Mouse (Mus musculus): Measurements from ENCODE around the gene Fstl3. TPM values are rescaled to one million over a fixed set of nuclear protein-coding genes. Genes with fewer than 3 reads are reported as not detected.

The Fstl3 gene
- polyA plus RNA-seq, 1 experiment from 2014 or later, result 2.8 TPM

DNA sequence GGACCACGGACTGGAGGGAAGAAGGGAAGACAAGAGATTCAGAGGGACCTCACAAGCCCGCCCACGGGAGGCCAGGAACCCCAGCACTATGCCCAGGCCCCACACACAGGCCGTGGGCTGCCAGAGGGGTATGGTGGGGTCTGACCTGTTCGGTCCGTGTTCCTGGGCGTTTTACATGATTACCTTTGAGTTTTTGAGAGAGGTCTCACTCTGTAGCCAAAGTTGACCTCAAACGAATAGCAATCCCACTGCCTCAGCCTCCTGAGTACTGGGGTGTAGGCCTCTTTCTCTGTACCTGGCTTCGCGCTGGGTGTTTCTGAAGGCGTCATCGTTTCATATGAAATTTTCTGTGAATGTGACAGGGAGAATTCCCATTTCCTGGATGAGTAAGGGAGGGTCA lies 44.7 kb downstream of the Fstl3 start:
- H3K36me3 ChIP-seq, result peaks cover 47% of the 10 kb centered on the region
- H3K9me3 ChIP-seq, result no peaks in the 10 kb centered on the region
- no peak for ATAC-seq (ENCODE audit: low read depth)
- peaks cover 22% of the 10 kb centered on the region; the same call in 1 of the 2 replicates for H3K4me1 ChIP-seq (replicated peaks)
- WGBS, result 91% methylated on average over 12 of the region's 12 CpGs
- no peak overlapping the region for H3K4me3 ChIP-seq
- H3K9ac ChIP-seq, result no peak overlapping the region
- H3K4me2 ChIP-seq, result no peak overlapping the region
- H3K27me3 ChIP-seq, result no peaks in the 10 kb centered on the region
- H3K27ac ChIP-seq (replicated peaks), result 0 out of 2 replicates have a peak overlapping the region, but pooled peaks have one; percentile 59

DNA sequence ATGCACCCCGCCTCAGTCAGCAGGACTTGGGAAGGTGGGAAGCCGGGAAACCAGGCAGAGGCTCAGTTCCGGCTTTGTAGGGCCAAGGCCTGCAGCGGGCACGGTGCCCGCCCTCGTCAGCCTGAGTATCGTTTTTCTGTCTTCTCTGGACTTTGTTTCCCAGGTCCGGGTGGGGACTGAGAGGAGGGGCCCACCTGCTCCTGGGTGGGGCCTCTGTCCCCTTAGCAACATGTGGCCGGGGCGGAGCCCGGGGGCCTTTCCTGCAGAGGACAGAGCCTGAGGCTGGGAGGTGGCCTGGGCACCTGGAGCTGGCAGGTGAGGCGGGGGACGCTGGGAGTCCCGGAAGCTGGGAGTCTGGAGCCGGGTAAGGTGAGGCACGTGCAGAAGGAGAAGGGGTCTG lies 45.3 kb downstream of the Fstl3 start:
- no peak overlapping the region for H3K4me2 ChIP-seq
- H3K4me1 ChIP-seq (replicated peaks), result peaks cover 22% of the 10 kb centered on the region; the same call in 1 of the 2 replicates
- H3K27me3 ChIP-seq, result no peaks in the 10 kb centered on the region
- WGBS, result 41% methylated on average over 17 of the region's 17 CpGs
- no peak for ATAC-seq (ENCODE audit: low read depth)
- H3K36me3 ChIP-seq, result peaks cover 41% of the 10 kb centered on the region
- H3K9me3 ChIP-seq, result no peaks in the 10 kb centered on the region
- 0 out of 2 replicates have a peak overlapping the region, but pooled peaks have one; percentile 22 for H3K9ac ChIP-seq
- peak overlapping the region; percentile 59 for H3K27ac ChIP-seq (replicated peaks)
- no peak overlapping the region for H3K4me3 ChIP-seq

DNA sequence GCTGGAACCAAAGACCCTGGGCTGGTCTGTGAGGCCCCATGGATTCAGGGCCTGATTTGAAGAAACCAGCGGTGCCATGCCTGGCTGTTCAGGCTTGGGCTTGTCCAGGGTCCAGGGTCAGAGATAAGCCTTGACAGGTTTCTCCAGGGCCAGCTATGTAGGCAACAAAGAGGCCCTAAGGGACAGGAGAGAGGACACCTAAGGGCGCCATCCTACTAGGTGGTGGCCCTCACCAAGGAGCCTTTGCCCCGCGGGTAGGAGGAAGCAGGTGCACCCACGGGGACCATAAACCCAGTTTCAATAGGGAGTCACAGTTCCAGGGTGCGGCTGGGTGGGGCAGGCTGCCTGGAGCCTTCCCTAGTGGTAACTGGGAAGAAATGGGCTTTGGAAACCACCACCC lies 45.9 kb downstream of the Fstl3 start:
- H3K4me1 ChIP-seq (replicated peaks), result peaks cover 20% of the 10 kb centered on the region; the same call in 1 of the 2 replicates
- peak overlapping the region; percentile 59; the same call in 1 of the 2 replicates for H3K27ac ChIP-seq (replicated peaks)
- no peaks in the 10 kb centered on the region for H3K9me3 ChIP-seq
- H3K27me3 ChIP-seq, result no peaks in the 10 kb centered on the region
- no peak for ATAC-seq (ENCODE audit: low read depth)
- H3K36me3 ChIP-seq, result peaks cover 36% of the 10 kb centered on the region
- WGBS, result 61% methylated on average over 6 of the region's 6 CpGs
- no peak overlapping the region for H3K4me3 ChIP-seq
- H3K4me2 ChIP-seq, result no peak overlapping the region
- no peak overlapping the region for H3K9ac ChIP-seq

DNA sequence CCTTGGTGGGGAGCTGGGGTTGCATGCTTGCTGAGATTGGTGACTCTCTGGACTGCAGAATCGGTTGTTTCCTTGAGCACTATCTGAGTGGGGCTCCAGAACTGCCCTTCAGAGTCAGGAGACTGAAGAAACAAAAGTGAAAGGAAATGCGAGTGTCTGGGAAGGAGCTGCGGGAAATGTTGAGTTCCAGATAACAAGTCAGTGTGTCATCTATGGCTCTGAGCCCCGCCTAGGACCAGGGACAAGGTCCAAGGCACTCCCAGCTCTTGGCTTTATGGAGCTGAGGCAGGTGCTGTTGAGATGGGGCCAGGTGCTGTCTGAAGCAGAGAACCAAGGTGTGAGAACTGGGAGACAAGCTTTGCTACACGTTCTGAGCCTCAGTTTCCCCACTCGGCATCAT lies 47.3 kb downstream of the Fstl3 start:
- 76% methylated on average over 6 of the region's 6 CpGs for WGBS
- Histone ChIP-seq H3K27ac (replicated peaks) (0 out of 2 replicates have a peak overlapping the region, but pooled peaks have one; percentile 40), H3K4me3 (no peak overlapping the region), H3K9me3 (no peaks in the 10 kb centered on the region), H3K4me2 (no peak overlapping the region), H3K27me3 (no peaks in the 10 kb centered on the region), H3K9ac (no peak overlapping the region), H3K4me1 (replicated peaks) (peaks cover 14% of the 10 kb centered on the region; the same call in 1 of the 2 replicates), H3K36me3 (peaks cover 22% of the 10 kb centered on the region)
- ATAC-seq (ENCODE audit: low read depth), result no peak

DNA sequence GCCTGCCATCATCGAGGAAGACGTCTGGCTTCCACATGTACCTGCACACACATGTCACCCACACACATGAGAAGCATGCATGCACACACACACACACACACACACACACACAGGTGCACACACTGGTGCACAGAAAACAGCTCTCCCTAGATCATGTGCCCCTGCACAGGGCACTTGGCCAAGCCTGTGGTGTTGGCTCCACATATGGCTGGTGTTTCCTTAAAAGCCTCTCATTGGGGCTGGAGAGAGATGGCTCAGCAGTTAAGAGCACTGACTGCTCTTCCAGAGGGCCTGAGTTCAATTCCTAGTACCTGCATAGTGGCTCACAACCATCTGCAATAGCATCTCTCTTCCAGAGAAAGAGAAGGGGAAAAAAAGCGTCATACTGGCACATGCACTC lies 54.5 kb downstream of the Fstl3 start:
- no peaks in the 10 kb centered on the region for H3K36me3 ChIP-seq
- ATAC-seq (ENCODE audit: low read depth), result no peak
- WGBS, result 87% methylated on average over 3 of the region's 3 CpGs
- no peaks in the 10 kb centered on the region for H3K4me1 ChIP-seq (replicated peaks)
- H3K4me3 ChIP-seq, result no peak overlapping the region
- H3K9ac ChIP-seq, result no peak overlapping the region
- no peak overlapping the region for H3K27ac ChIP-seq (replicated peaks)
- H3K4me2 ChIP-seq, result no peak overlapping the region
- H3K27me3 ChIP-seq, result no peaks in the 10 kb centered on the region
- no peaks in the 10 kb centered on the region for H3K9me3 ChIP-seq

Other genes with a start within 250 kb of the Fstl3 start
- 15.4 and 17.5 TPM in 2 replicates for gene Plpp2, start 243.5 kb upstream of the Fstl3 start, polyA plus RNA-seq (2015; fragmentation: Nextera tagmentation; extraction: Ambion mirVana)
- gene Mier2, start 222.1 kb upstream of the Fstl3 start, polyA plus RNA-seq (2015; fragmentation: Nextera tagmentation; extraction: Ambion mirVana), result 58.8 and 59.5 TPM in 2 replicates
- not detected in 2 replicates for gene Theg, start 189.9 kb upstream of the Fstl3 start, polyA plus RNA-seq (2015; fragmentation: Nextera tagmentation; extraction: Ambion mirVana)
- 0.11 and 0.17 TPM in 2 replicates for gene C2cd4c, start 163.2 kb upstream of the Fstl3 start, polyA plus RNA-seq (2015; fragmentation: Nextera tagmentation; extraction: Ambion mirVana)
- gene Shc2, start 139.4 kb upstream of the Fstl3 start, polyA plus RNA-seq (2015; fragmentation: Nextera tagmentation; extraction: Ambion mirVana), result 34.5 and 39.0 TPM in 2 replicates
- not detected in 2 replicates for gene Odf3l2, start 131.5 kb upstream of the Fstl3 start, polyA plus RNA-seq (2015; fragmentation: Nextera tagmentation; extraction: Ambion mirVana)
- gene Madcam1, start 112.7 kb upstream of the Fstl3 start, polyA plus RNA-seq (2015; fragmentation: Nextera tagmentation; extraction: Ambion mirVana), result 0.62 and 1.1 TPM in 2 replicates
- 82.3 and 90.2 TPM in 2 replicates for gene Tpgs1, start 107.9 kb upstream of the Fstl3 start, polyA plus RNA-seq (2015; fragmentation: Nextera tagmentation; extraction: Ambion mirVana)
- 98.3 and 98.7 TPM in 2 replicates for gene Cdc34, start 95.1 kb upstream of the Fstl3 start, polyA plus RNA-seq (2015; fragmentation: Nextera tagmentation; extraction: Ambion mirVana)
- 0.69 and 1.5 TPM in 2 replicates for gene Gzmm, start 88.3 kb upstream of the Fstl3 start, polyA plus RNA-seq (2015; fragmentation: Nextera tagmentation; extraction: Ambion mirVana)
- 750 and 762 TPM in 2 replicates for gene Bsg, start 72.8 kb upstream of the Fstl3 start, polyA plus RNA-seq (2015; fragmentation: Nextera tagmentation; extraction: Ambion mirVana)
- gene Hcn2, start 60.6 kb upstream of the Fstl3 start, polyA plus RNA-seq (2015; fragmentation: Nextera tagmentation; extraction: Ambion mirVana), result 0.78 and 0.83 TPM in 2 replicates
- 40.7 and 41.2 TPM in 2 replicates for gene Polrmt, start 30.7 kb upstream of the Fstl3 start, polyA plus RNA-seq (2015; fragmentation: Nextera tagmentation; extraction: Ambion mirVana)
- 1.7 and 2.7 TPM in 2 replicates for gene Fgf22, start 22.2 kb upstream of the Fstl3 start, polyA plus RNA-seq (2015; fragmentation: Nextera tagmentation; extraction: Ambion mirVana)
- 96.2 and 98.5 TPM in 2 replicates for gene Rnf126, start 10.3 kb upstream of the Fstl3 start, polyA plus RNA-seq (2015; fragmentation: Nextera tagmentation; extraction: Ambion mirVana)
- 0.07 and 0.69 TPM in 2 replicates for gene Prss57, start 13.7 kb downstream of the Fstl3 start, polyA plus RNA-seq (2015; fragmentation: Nextera tagmentation; extraction: Ambion mirVana)
- 214 and 231 TPM in 2 replicates for gene Palm, start 16.3 kb downstream of the Fstl3 start, polyA plus RNA-seq (2015; fragmentation: Nextera tagmentation; extraction: Ambion mirVana)
- gene Misp, start 43.7 kb downstream of the Fstl3 start, polyA plus RNA-seq (2015; fragmentation: Nextera tagmentation; extraction: Ambion mirVana), result 2.1 and 2.5 TPM in 2 replicates
- gene Ptbp1, start 77.2 kb downstream of the Fstl3 start, polyA plus RNA-seq (2015; fragmentation: Nextera tagmentation; extraction: Ambion mirVana), result 87.9 and 114 TPM in 2 replicates
- 14.3 and 14.7 TPM in 2 replicates for gene Prtn3, start 97.2 kb downstream of the Fstl3 start, polyA plus RNA-seq (2015; fragmentation: Nextera tagmentation; extraction: Ambion mirVana)
- gene Plppr3, start 97.4 kb downstream of the Fstl3 start, polyA plus RNA-seq (2015; fragmentation: Nextera tagmentation; extraction: Ambion mirVana), result 343 and 361 TPM in 2 replicates
- gene Elane, start 109.0 kb downstream of the Fstl3 start, polyA plus RNA-seq (2015; fragmentation: Nextera tagmentation; extraction: Ambion mirVana), result 0.67 TPM in 1 of 2 replicates, not detected in the other
- not detected in 2 replicates for gene Cfd, start 113.6 kb downstream of the Fstl3 start, polyA plus RNA-seq (2015; fragmentation: Nextera tagmentation; extraction: Ambion mirVana)
- gene Med16, start 131.7 kb downstream of the Fstl3 start, polyA plus RNA-seq (2015; fragmentation: Nextera tagmentation; extraction: Ambion mirVana), result 47.4 and 49.0 TPM in 2 replicates
- gene Gm26602, start 133.6 kb downstream of the Fstl3 start, polyA plus RNA-seq (2015; fragmentation: Nextera tagmentation; extraction: Ambion mirVana), result 40.5 and 48.8 TPM in 2 replicates
- gene Kiss1r, start 139.7 kb downstream of the Fstl3 start, polyA plus RNA-seq (2015; fragmentation: Nextera tagmentation; extraction: Ambion mirVana), result 2.1 and 2.4 TPM in 2 replicates
- 237 and 249 TPM in 2 replicates for gene R3hdm4, start 143.9 kb downstream of the Fstl3 start, polyA plus RNA-seq (2015; fragmentation: Nextera tagmentation; extraction: Ambion mirVana)
- 3.4 and 5.4 TPM in 2 replicates for gene Arid3a, start 149.8 kb downstream of the Fstl3 start, polyA plus RNA-seq (2015; fragmentation: Nextera tagmentation; extraction: Ambion mirVana)
- 67.0 and 85.7 TPM in 2 replicates for gene Wdr18, start 182.9 kb downstream of the Fstl3 start, polyA plus RNA-seq (2015; fragmentation: Nextera tagmentation; extraction: Ambion mirVana)
- 0.58 and 0.61 TPM in 2 replicates for gene Grin3b, start 193.4 kb downstream of the Fstl3 start, polyA plus RNA-seq (2015; fragmentation: Nextera tagmentation; extraction: Ambion mirVana)
- 21.0 and 21.4 TPM in 2 replicates for gene Tmem259, start 207.1 kb downstream of the Fstl3 start, polyA plus RNA-seq (2015; fragmentation: Nextera tagmentation; extraction: Ambion mirVana)
- 55.6 and 56.2 TPM in 2 replicates for gene Cnn2, start 211.3 kb downstream of the Fstl3 start, polyA plus RNA-seq (2015; fragmentation: Nextera tagmentation; extraction: Ambion mirVana)
- gene Abca7, start 219.2 kb downstream of the Fstl3 start, polyA plus RNA-seq (2015; fragmentation: Nextera tagmentation; extraction: Ambion mirVana), result 7.7 and 8.1 TPM in 2 replicates
- 2.4 and 2.9 TPM in 2 replicates for gene Arhgap45, start 239.4 kb downstream of the Fstl3 start, polyA plus RNA-seq (2015; fragmentation: Nextera tagmentation; extraction: Ambion mirVana)

Measured in neural tube, embryonic 13.5 days (tissue).